Mouse (Mus musculus): ENCODE data around the gene Twist2.

DNA sequence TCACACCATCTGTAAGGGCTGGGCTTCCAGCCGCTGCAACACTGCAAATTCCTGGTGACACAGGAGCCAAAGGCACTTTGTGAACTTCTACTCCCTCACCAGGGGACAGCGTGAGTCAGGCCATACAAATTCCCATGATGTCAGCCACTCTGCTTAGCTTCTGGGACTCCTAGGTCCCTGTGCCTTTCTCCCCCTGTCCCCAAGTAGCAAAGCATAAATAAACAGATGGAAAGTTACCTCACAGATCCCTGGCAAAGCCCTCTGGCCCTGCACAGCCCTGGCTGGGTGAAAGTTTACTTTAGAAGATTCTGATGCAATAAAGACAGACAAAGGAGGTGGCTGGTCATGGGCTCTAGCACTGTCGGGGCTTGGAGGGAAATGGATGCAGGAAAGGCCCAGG is 22.3 kb downstream of the Twist2 start:
- TF ChIP-seq CTCF (IDR thresholded peaks at IDR 0.05; ENCODE audit: low read depth) (no peak), EP300 (IDR thresholded peaks at IDR 0.05; ENCODE audit: low read depth) (no peak)
